Mouse (Mus musculus) megakaryocyte, embryonic 14.5 days (primary cell): ENCODE results near the gene Pitpna.

Experiments
- FLI1 ChIP-seq: IDR thresholded peaks from 2 replicates; pipeline ENCODE4 v1.6.1; 2012; ENCODE audit warnings: low read length, inconsistent platforms, mixed read lengths
- GATA1 ChIP-seq: IDR thresholded peaks from 3 replicates; pipeline ENCODE4 v1.6.1; 2012; ENCODE audit warnings: mixed read lengths, low read length, inconsistent platforms, borderline replicate concordance

DNA sequence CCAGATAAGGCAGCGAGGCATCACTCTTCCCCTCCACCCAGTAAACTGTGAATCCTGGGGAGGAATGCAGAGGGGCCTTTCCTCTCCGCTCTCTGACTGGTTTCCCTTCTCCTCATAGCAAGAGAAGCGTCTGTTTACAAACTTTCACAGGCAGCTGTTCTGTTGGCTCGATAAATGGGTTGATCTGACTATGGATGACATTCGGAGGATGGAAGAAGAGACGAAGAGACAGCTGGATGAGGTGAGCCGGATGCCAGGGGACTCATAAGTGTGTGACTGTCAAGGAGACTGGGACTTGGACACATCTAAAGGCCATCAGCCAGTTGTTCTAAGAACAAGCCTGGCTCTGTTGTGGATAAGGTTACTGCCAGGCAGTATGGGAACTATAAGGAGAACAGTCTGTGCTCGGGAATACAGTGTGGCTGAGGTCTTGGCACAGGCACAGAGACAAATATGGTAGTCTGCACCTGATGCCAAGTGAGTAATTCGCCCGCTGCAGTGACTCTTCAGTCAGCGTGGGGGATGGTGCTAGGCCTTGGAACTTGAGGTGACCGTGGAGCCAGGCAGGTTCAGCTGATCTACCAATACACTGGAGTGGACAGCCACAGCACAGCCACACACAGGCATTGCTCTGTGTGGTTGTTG is 32.4 kb downstream of the Pitpna start:
- no peak for TF ChIP-seq GATA1
- TF ChIP-seq FLI1, result no peak
